ENCODE assay signal across 10 mouse cellular contexts in the genomic region with DNA sequence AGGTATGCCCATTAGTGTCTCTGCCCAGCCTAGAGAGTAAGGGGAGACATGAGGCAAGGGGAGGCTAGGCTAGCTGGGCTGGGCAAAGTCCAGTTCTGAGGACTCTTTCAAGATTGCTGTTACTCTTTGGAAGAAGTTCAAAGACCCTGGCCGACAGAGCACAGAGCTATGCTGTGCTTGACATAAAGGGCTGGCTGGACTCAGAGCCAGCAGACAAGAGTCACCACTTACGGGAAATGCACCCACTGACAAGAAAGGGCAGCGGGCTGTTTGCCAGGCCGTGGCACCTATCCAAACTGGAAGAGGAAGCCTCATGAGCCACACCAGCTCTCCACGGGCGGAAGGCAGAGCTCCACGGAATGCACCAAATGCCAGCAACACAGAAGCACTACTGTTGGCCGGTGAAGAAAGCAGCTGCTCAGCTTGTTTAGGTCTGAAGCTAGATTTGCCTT. TPM values are rescaled to one million over a fixed set of nuclear protein-coding genes. Genes with fewer than 3 reads are reported as not detected.
DNase-seq lines count a peak whose midpoint lies in the region; ATAC-seq and TF ChIP-seq lines count a peak whose summit lies in the region.
"Had no signal": no experiment of that assay in that cellular context is flagged by ENCODE, and none has a peak within 500 bp of the region (broad histone marks: within the 10 kb centered on the region; RNA-seq: fewer than 3 reads in every experiment).

No protein-coding gene starts in this region.

- H3K27ac ChIP-seq in heart, embryonic 11.5 days (ENCODE audit: low read depth, low read length): no peak overlapping the region
- no peak overlapping the region for H3K27ac ChIP-seq in hindbrain, postnatal 0 days
- no peak overlapping the region for H3K27ac ChIP-seq in neural tube, embryonic 14.5 days (ENCODE audit: low read depth, low read length)

- no peaks in the 10 kb centered on the region for H3K36me3 ChIP-seq in heart, embryonic 11.5 days (ENCODE audit: control insufficient read depth, insufficient read depth, low read length)
- H3K36me3 ChIP-seq in hindbrain, postnatal 0 days (ENCODE audit: insufficient read depth, low read length): no peaks in the 10 kb centered on the region
- H3K36me3 ChIP-seq in neural tube, embryonic 14.5 days (ENCODE audit: control insufficient read depth, insufficient read depth, low read length): no peaks in the 10 kb centered on the region

- DNase-seq in heart, adult 11 months: peak; percentile 98
- peak; percentile 93 for DNase-seq in adrenal gland, postnatal 25 days
- peak; percentile 61 to 72 for DNase-seq in frontal cortex, postnatal 25 days (ENCODE audit: low spot score in 2 of 2)
- peak; percentile 91 for DNase-seq in hindbrain, postnatal 0 days (ENCODE audit: low spot score)
- peak; percentile 31 to 82 for DNase-seq in left cerebral cortex, adult 9 months (ENCODE audit: low spot score in 2 of 2)
- peak; percentile 12 for DNase-seq in urinary bladder, postnatal 10 days (ENCODE audit: low spot score)

- no peak overlapping the region for H3K4me3 ChIP-seq in heart, embryonic 11.5 days (ENCODE audit: low read depth, low read length)
- no peak overlapping the region for H3K4me3 ChIP-seq in hindbrain, postnatal 0 days (ENCODE audit: low read length)
- H3K4me3 ChIP-seq in neural tube, embryonic 14.5 days (ENCODE audit: low read depth, low read length): no peak overlapping the region
- H3K4me3 ChIP-seq: erythroblast, embryonic 14.5 days had no signal

- no peaks in the 10 kb centered on the region for H3K27me3 ChIP-seq in heart, embryonic 11.5 days (ENCODE audit: control insufficient read depth, insufficient read depth, low read length)
- H3K27me3 ChIP-seq in hindbrain, postnatal 0 days (ENCODE audit: insufficient read depth, low read length): no peaks in the 10 kb centered on the region
- no peaks in the 10 kb centered on the region for H3K27me3 ChIP-seq in neural tube, embryonic 14.5 days (ENCODE audit: control insufficient read depth, insufficient read depth, low read length)
- H3K27me3 ChIP-seq: CH12.LX had no signal

- no peak for TF ChIP-seq CTCF in hindbrain, postnatal 0 days (IDR thresholded peaks at IDR 0.05; ENCODE audit: low read depth)

- no peak for ATAC-seq in heart, embryonic 11.5 days (replicated peaks; ENCODE audit: insufficient number of reproducible peaks, low FRiP score, low TSS enrichment)
- peak; percentile 94 for ATAC-seq in hindbrain, postnatal 0 days
- peak; percentile 86 for ATAC-seq in neural tube, embryonic 14.5 days (ENCODE audit: low read depth)

- no peak overlapping the region for H3K9ac ChIP-seq in heart, embryonic 11.5 days (ENCODE audit: low read depth, low read length)
- no peak overlapping the region for H3K9ac ChIP-seq in hindbrain, postnatal 0 days (replicated peaks; ENCODE audit: low read length)
- H3K9ac ChIP-seq in neural tube, embryonic 14.5 days (replicated peaks; ENCODE audit: low read depth, low read length): no peak overlapping the region

- WGBS in heart, embryonic 11.5 days (ENCODE audit: insufficient replicate concordance): 72% methylated on average over 8 of the region's 8 CpGs
- WGBS in hindbrain, postnatal 0 days: 48% methylated on average over 8 of the region's 8 CpGs
- 64% methylated on average over 8 of the region's 8 CpGs for WGBS in neural tube, embryonic 14.5 days

- H3K4me1 ChIP-seq in heart, embryonic 11.5 days (ENCODE audit: control insufficient read depth, insufficient read depth, low read length): no peaks in the 10 kb centered on the region
- peaks cover 9% of the 10 kb centered on the region for H3K4me1 ChIP-seq in hindbrain, postnatal 0 days (ENCODE audit: insufficient read depth, low read length)
- H3K4me1 ChIP-seq in neural tube, embryonic 14.5 days (ENCODE audit: control insufficient read depth, insufficient read depth, low read length): peaks cover 5% of the 10 kb centered on the region; the same call in 1 of the 2 replicates

- no peaks in the 10 kb centered on the region for H3K9me3 ChIP-seq in heart, embryonic 11.5 days (replicated peaks; ENCODE audit: control insufficient read depth, low read length)
- no peaks in the 10 kb centered on the region for H3K9me3 ChIP-seq in hindbrain, postnatal 0 days (ENCODE audit: low read length)
- no peaks in the 10 kb centered on the region for H3K9me3 ChIP-seq in neural tube, embryonic 14.5 days (ENCODE audit: control insufficient read depth, low read length)

- H3K4me2 ChIP-seq in heart, embryonic 11.5 days: no peak overlapping the region
- H3K4me2 ChIP-seq in hindbrain, postnatal 0 days (ENCODE audit: low read depth, low read length): no peak overlapping the region
- H3K4me2 ChIP-seq in neural tube, embryonic 14.5 days (ENCODE audit: low read depth, low read length): no peak overlapping the region

RNA-seq across cellular contexts. Expression of a gene that starts 5.3 kb away (rescaled TPM):
- 4.5 and 6.3 TPM in 2 replicates for polyA plus RNA-seq in heart, embryonic 11.5 days (2014; fragmentation: Nextera tagmentation; extraction: Ambion mirVana)
- total RNA-seq in adrenal gland, postnatal 25 days (2021): 1.3 and 2.5 TPM in 2 replicates
- 58.2 and 75.5 TPM in 2 replicates for total RNA-seq in hindbrain, postnatal 0 days (2014; rRNA removed)
- polyA plus RNA-seq in hindbrain, postnatal 0 days (2015; fragmentation: Nextera tagmentation; extraction: Ambion mirVana): 36.9 and 38.5 TPM in 2 replicates
- polyA plus RNA-seq in neural tube, embryonic 14.5 days (2014; fragmentation: Nextera tagmentation; extraction: Ambion mirVana): 48.6 and 49.3 TPM in 2 replicates
- polyA plus RNA-seq: erythroblast, embryonic 14.5 days had no signal

RNA-seq across cellular contexts. Expression of a gene that starts 27.4 kb away (rescaled TPM):
- 0.19 and 0.35 TPM in 2 replicates for polyA plus RNA-seq in heart, embryonic 11.5 days (2014; fragmentation: Nextera tagmentation; extraction: Ambion mirVana)
- total RNA-seq in adrenal gland, postnatal 25 days (2021): 0.39 and 1.00 TPM in 2 replicates
- total RNA-seq in hindbrain, postnatal 0 days (2014; rRNA removed): 0.07 TPM in 1 of 2 replicates, not detected in the other
- polyA plus RNA-seq in hindbrain, postnatal 0 days (2015; fragmentation: Nextera tagmentation; extraction: Ambion mirVana): 0.14 and 0.18 TPM in 2 replicates
- 0.63 and 1.1 TPM in 2 replicates for polyA plus RNA-seq in neural tube, embryonic 14.5 days (2014; fragmentation: Nextera tagmentation; extraction: Ambion mirVana)
- polyA plus RNA-seq: erythroblast, embryonic 14.5 days had no signal

RNA-seq across cellular contexts. Expression of a gene that starts 40.7 kb away (rescaled TPM):
- polyA plus RNA-seq in heart, embryonic 11.5 days (2014; fragmentation: Nextera tagmentation; extraction: Ambion mirVana): 47.2 and 49.8 TPM in 2 replicates
- total RNA-seq in adrenal gland, postnatal 25 days (2021): 28.0 and 28.2 TPM in 2 replicates
- 29.0 and 41.7 TPM in 2 replicates for total RNA-seq in hindbrain, postnatal 0 days (2014; rRNA removed)
- polyA plus RNA-seq in hindbrain, postnatal 0 days (2015; fragmentation: Nextera tagmentation; extraction: Ambion mirVana): 32.4 and 32.9 TPM in 2 replicates
- polyA plus RNA-seq in neural tube, embryonic 14.5 days (2014; fragmentation: Nextera tagmentation; extraction: Ambion mirVana): 49.7 and 55.9 TPM in 2 replicates

RNA-seq across cellular contexts. Expression of a gene that starts 57.2 kb away (rescaled TPM):
- polyA plus RNA-seq in heart, embryonic 11.5 days (2014; fragmentation: Nextera tagmentation; extraction: Ambion mirVana): 0.17 and 0.23 TPM in 2 replicates
- total RNA-seq in adrenal gland, postnatal 25 days (2021): not detected in 2 replicates
- 8.6 and 10.2 TPM in 2 replicates for total RNA-seq in hindbrain, postnatal 0 days (2014; rRNA removed)
- polyA plus RNA-seq in hindbrain, postnatal 0 days (2015; fragmentation: Nextera tagmentation; extraction: Ambion mirVana): 24.7 and 28.2 TPM in 2 replicates
- polyA plus RNA-seq in neural tube, embryonic 14.5 days (2014; fragmentation: Nextera tagmentation; extraction: Ambion mirVana): 12.8 and 20.9 TPM in 2 replicates
- total RNA-seq: CH12.LX had no signal
- polyA plus RNA-seq: erythroblast, embryonic 14.5 days had no signal

Comparison
In these comparisons a context has a peak if more than half of its experiments do, and no peak if none do; other contexts are left out.
1. DNase-seq: peak in every context shown above with its lines; median percentile 98 in heart, adult 11 months; 93 in adrenal gland, postnatal 25 days; 91 in hindbrain, postnatal 0 days; 66 in frontal cortex, postnatal 25 days; 56 in left cerebral cortex, adult 9 months; 12 in urinary bladder, postnatal 10 days.